Mouse (Mus musculus) MEL-GATA-1-ER (cell line): ENCODE data around the gene Ube4b.

ENCODE experiments used
- DNase-seq: peaks from one replicate; pipeline ENCODE4 v3.0.0-alpha.2; 2012; ENCODE audit warnings: low read depth; ENCODE audit errors: extremely low read depth

The Ube4b gene

GRCm38 (mm10) chr4:149339426-149340214 lies 86.9 kb downstream of the Ube4b start:
- DNase-seq, result no peak

GRCm38 (mm10) chr4:149338137-149338536 lies 88.4 kb downstream of the Ube4b start:
- no peak for DNase-seq

- no peak for DNase-seq
Observed at GRCm38 (mm10) chr4:149337353-149337752, 89.2 kb downstream of the Ube4b start.

- DNase-seq, result no peak
Observed at GRCm38 (mm10) chr4:149336302-149336701, 90.2 kb downstream of the Ube4b start.

- DNase-seq, result no peak
Observed at GRCm38 (mm10) chr4:149334881-149335280, 91.7 kb downstream of the Ube4b start.

GRCm38 (mm10) chr4:149332726-149333125 lies 93.8 kb downstream of the Ube4b start:
- DNase-seq, result no peak

- DNase-seq, result no peak
Observed at GRCm38 (mm10) chr4:149330495-149330894, 96.1 kb downstream of the Ube4b start.

GRCm38 (mm10) chr4:149328735-149329134 lies 97.8 kb downstream of the Ube4b start:
- no peak for DNase-seq

GRCm38 (mm10) chr4:149327281-149327680 lies 99.3 kb downstream of the Ube4b start:
- DNase-seq, result no peak

- DNase-seq, result no peak
Observed at GRCm38 (mm10) chr4:149325411-149326162, 101.0 kb downstream of the Ube4b start.

GRCm38 (mm10) chr4:149323730-149324129 lies 102.8 kb downstream of the Ube4b start:
- no peak for DNase-seq

- DNase-seq, result no peak
Observed at GRCm38 (mm10) chr4:149322718-149323117, 103.8 kb downstream of the Ube4b start.

- DNase-seq, result no peak
Observed at GRCm38 (mm10) chr4:149322286-149322685, 104.3 kb downstream of the Ube4b start.

- DNase-seq, result no peak
Observed at GRCm38 (mm10) chr4:149319088-149319487, 107.5 kb downstream of the Ube4b start.

- no peak for DNase-seq
Observed at GRCm38 (mm10) chr4:149317387-149317786, 109.2 kb downstream of the Ube4b start.

- no peak for DNase-seq
Observed at GRCm38 (mm10) chr4:149314275-149314837, 112.2 kb downstream of the Ube4b start.

GRCm38 (mm10) chr4:149313558-149314253 lies 112.8 kb downstream of the Ube4b start:
- DNase-seq, result no peak

GRCm38 (mm10) chr4:149311996-149312395 lies 114.6 kb downstream of the Ube4b start:
- DNase-seq, result no peak

- no peak for DNase-seq
Observed at GRCm38 (mm10) chr4:149308491-149308820, 118.1 kb downstream of the Ube4b start.

GRCm38 (mm10) chr4:149307596-149308490 lies 118.7 kb downstream of the Ube4b start, which contains the start of gene Kif1b:
Gene Kif1b (minus strand): TSS chr4:149307693.
- DNase-seq, result peak; percentile 66
